Mouse (Mus musculus): ENCODE data around the gene Prm3. TPM values are rescaled to one million over a fixed set of nuclear protein-coding genes. Genes with fewer than 3 reads are reported as not detected.

The Prm3 gene
- not detected for polyA plus RNA-seq (2014; fragmentation: Illumina TruSeq; extraction: RNeasy Lipid Tissue Mini Kit (QIAGEN cat#74804); ENCODE audit: insufficient read depth, low read depth, low replicate concordance)

DNA sequence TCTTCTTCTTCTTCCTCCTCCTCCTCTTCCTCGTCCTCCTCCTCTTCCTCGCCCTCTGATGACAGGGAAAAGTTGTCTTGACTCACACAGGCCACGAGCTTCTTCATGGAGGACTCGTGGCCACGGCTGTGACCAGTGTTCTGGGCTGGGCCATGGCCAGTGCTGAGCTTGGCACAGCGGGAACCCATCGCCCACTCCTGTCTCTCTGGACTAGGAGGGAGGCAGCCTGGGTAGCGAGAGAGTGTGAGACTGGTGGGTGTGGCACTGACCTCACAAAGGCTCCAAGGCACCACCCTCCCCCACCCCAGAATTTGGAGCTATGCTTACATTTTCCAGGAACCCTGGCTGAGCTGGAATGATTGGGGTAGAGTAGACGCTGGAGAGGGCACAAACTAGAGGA is at the start of gene Prm3:
Gene Prm3 (minus strand): TSS at position 213 of the 400 bp plus-strand sequence.

DNA sequence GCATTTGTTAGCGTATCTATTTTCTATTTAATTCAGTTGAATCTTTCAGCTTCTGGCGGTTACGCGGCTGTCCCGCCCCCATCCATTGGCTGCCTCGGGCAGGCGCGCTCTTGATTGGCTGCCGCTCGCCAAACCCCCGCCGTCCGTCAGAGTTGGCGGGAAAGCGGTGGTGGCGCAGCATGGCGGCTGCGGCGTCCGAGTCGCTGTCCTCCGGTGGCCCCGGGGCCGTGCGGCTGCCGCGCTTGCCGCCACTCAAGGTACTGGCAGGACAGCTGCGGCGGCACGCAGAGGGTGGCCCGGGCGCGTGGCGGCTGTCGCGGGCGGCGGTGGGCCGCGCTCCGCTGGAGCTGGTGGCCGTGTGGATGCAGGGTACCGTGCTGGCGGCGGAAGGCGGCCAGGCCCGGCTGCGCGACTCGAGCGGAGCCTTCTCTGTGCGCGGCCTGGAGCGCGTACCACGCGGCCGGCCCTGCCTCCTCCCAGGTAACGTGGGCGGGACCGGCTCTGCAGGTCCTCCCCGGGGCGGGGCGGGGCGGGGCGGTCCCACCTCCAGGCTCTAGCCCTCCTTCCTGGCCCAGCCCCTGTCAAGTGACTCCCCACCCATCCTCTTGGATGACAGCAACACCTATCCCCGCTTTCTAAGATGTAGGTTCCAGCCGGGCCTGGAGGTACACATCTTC is 44.3 kb upstream of the Prm3 start, which contains the start of gene Rmi2:
Gene Rmi2 (plus strand): TSS at position 149 of the 677 bp plus-strand sequence.

DNA sequence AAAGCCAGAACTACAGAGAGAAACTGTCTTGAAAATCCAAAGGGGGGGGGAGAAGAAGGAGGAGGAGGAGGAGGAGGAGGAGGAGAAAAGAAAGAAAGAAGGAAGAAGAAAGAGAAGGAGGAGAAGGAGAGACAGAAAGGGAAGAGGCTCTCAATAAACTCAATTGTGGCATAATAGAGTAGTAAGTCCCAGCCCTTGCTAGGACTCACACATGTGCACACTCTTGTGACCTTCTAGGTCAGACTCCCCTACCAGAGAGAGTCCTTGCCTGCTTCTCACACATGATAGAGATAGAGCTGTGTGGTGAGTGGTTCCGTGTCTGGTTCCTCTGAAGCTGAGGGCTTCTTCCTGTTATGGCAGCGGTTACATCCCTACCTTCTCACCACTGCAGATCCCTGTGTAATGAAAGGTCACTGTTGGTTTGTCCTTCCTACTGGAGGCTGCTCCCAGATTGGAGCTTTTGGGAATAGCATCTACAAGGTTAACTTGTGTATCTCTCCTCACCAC is 22.2 kb upstream of the Prm3 start, which contains the start of gene Gm11172:
Gene Gm11172 (plus strand): TSS at position 51 of the 507 bp plus-strand sequence.

DNA sequence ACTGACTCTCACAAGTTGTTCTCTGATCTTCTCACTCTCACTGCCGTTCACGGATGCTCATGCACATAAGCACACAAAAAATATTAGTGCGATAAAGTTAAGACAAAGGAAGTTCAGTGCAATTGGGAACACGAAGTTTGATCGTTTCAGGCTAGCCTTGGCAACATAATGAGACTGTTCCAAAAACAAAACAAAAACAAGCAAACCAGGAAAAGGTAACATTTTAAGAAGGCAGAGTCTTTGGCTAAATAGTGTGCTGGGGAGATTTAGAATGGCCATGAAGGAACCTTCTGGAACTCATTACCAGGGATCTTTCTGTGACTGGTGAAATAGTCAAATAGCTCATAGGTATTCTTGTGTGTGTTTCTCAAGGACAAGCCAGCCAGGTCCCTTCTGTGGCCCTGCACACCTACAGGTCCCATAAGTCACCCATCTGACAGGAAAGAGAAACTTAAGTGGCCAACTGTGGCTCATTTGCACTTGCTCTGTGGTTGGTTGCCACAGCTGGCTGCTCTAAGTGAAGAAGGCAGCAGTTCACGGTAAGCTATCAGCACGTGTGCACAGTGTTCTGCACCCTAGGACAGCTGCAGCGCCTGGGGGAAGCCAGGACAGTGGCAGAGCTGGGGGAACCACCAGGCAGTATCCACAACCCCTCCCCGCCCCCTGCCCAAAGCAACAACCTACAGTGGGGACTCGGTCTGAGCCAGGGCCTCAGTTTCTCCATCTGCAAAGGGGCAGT is 15.2 kb upstream of the Prm3 start, which contains the start of gene Prm1:
Gene Prm1 (minus strand): TSS at position 51 of the 739 bp plus-strand sequence.

DNA sequence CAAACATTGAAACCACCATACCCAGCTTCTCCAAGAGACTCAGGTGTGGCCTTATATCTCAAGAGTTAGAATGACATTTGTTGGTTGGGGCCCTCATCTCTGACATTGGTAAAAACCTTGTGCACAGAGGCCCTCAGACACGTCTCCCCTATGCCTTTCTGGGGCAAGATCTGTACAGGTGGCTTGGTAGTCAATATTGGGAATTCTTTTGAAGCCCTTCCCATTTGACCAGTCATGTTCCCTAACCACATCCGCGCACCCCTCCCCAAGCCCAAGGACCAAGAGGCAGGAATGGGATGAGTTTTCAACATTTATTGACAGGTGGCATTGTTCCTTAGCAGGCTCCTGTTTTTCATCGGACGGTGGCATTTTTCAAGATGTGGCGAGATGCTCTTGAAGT is 5.3 kb upstream of the Prm3 start, which contains the start of gene Prm2:
Gene Prm2 (minus strand): TSS at position 101 of the 400 bp plus-strand sequence.

DNA sequence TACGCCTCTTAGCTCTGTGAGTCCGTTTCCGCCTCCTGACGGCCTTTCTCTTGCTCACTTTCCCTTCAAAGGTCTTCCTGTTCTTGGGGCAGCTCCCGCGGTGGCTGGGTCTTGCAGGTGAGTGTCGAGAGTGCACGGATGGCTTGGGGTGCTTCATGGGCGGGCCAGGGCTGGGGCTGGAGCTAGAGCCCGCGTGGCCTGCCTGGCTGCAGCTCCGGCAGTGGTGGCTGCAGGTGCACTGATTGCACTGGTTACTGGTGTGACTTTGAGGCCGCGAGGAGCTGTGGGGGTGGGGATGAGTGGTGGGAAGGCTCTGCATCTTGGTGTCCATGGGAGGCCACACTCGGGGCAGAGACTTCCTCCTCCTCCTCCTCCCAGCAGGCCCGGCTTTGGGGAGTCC is 2.4 kb downstream of the Prm3 start, which contains the start of gene Tnp2:
Gene Tnp2 (minus strand): TSS at position 390 of the 400 bp plus-strand sequence.

DNA sequence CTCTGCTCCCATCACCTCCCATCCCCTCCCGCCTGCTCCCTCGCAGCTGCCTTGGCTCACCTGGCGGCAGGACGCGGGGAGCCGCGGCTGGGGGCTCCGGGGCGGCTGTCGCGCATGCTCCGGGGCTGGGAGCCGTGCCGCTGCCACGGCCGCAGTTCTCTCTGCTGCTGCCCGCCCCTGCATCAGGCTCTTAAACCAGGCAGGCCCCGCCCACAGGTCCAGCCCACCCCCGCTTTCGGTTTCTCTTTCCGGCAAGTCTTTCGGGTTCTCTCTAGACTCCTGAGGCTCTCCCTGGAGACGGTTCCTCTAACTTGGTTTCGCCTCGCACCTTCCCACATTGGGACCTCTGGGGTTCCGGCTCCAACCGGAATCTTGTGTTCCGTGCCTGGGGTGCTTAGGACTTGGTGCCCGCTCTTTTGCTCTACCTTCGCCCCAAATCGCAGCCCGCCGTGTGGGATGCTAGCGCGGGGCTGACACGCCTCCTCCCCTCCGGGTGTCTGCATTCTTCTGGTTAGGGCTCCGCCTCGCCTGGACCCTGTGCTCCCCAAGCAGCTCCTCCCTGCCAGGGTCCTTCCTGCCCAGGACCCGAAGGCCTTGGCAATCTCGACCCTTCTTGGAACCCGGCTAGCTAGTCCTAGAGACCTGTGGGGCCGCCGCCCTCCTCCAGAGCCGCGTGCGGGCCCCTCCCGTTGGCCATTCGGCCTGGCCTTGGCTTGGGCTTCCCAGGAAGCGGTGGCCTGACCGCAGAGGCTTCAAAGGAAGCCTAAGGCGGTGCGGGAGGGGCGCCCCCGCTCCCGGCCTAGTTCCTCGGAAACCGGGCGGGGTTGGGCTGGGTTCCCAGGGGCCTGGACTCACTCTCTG is 5.1 kb downstream of the Prm3 start, which contains the start of gene Socs1:
Gene Socs1 (minus strand): TSS at position 166 of the 861 bp plus-strand sequence.

Other genes starting within 250 kb of the Prm3 start
- 17.0 TPM for gene Dexi, start 247.9 kb downstream of the Prm3 start, polyA plus RNA-seq (2014; fragmentation: Illumina TruSeq; extraction: RNeasy Lipid Tissue Mini Kit (QIAGEN cat#74804); ENCODE audit: insufficient read depth, low read depth, low replicate concordance)
- 8.9 TPM for gene Clec16a, start 245.6 kb downstream of the Prm3 start, polyA plus RNA-seq (2014; fragmentation: Illumina TruSeq; extraction: RNeasy Lipid Tissue Mini Kit (QIAGEN cat#74804); ENCODE audit: insufficient read depth, low read depth, low replicate concordance)
- gene Socs1, start 5.4 kb downstream of the Prm3 start, polyA plus RNA-seq (2014; fragmentation: Illumina TruSeq; extraction: RNeasy Lipid Tissue Mini Kit (QIAGEN cat#74804); ENCODE audit: insufficient read depth, low read depth, low replicate concordance) = 1.8 TPM
- gene Tnp2, start 2.3 kb downstream of the Prm3 start, polyA plus RNA-seq (2014; fragmentation: Illumina TruSeq; extraction: RNeasy Lipid Tissue Mini Kit (QIAGEN cat#74804); ENCODE audit: insufficient read depth, low read depth, low replicate concordance) = not detected
- not detected for gene Prm2, start 5.2 kb upstream of the Prm3 start, polyA plus RNA-seq (2014; fragmentation: Illumina TruSeq; extraction: RNeasy Lipid Tissue Mini Kit (QIAGEN cat#74804); ENCODE audit: insufficient read depth, low read depth, low replicate concordance)
- not detected for gene Prm1, start 14.9 kb upstream of the Prm3 start, polyA plus RNA-seq (2014; fragmentation: Illumina TruSeq; extraction: RNeasy Lipid Tissue Mini Kit (QIAGEN cat#74804); ENCODE audit: insufficient read depth, low read depth, low replicate concordance)
- not detected for gene Gm11172, start 22.0 kb upstream of the Prm3 start, polyA plus RNA-seq (2014; fragmentation: Illumina TruSeq; extraction: RNeasy Lipid Tissue Mini Kit (QIAGEN cat#74804); ENCODE audit: insufficient read depth, low read depth, low replicate concordance)
- 0.31 TPM for gene Rmi2, start 44.1 kb upstream of the Prm3 start, polyA plus RNA-seq (2014; fragmentation: Illumina TruSeq; extraction: RNeasy Lipid Tissue Mini Kit (QIAGEN cat#74804); ENCODE audit: insufficient read depth, low read depth, low replicate concordance)

Data from lung, adult 10 weeks (tissue).